Mouse (Mus musculus) stomach, postnatal 0 days (tissue): ENCODE results near the gene Gse1. TPM values are rescaled to one million over a fixed set of nuclear protein-coding genes. Genes with fewer than 3 reads are reported as not detected.

Experiments
- ATAC-seq: fragments of 200-750 bp; cut with Nextera tagmentation; 2 replicates; pipeline ENCODE4 v1.8.0; 2017; ENCODE audit not compliant: low FRiP score, low TSS enrichment
- DNase-seq: peaks from one replicate; pipeline ENCODE4 v3.0.0-alpha.2; 2016; ENCODE audit warnings: low spot score
- H3K27ac ChIP-seq: fragments of 300-500 bp; sonication (generic); replicated peaks from 2 replicates; pipeline ENCODE4 v1.5.1; 2014; ENCODE audit warnings: mild to moderate bottlenecking, control low read depth
- H3K27me3 ChIP-seq: fragments of 300-500 bp; sonication (generic); 2 replicates; pipeline ENCODE4 v1.6.1; 2014; ENCODE audit warnings: low read length; ENCODE audit not compliant: control insufficient read depth, insufficient read depth
- H3K36me3 ChIP-seq: fragments of 300-500 bp; sonication (generic); 2 replicates; pipeline ENCODE4 v1.6.1; 2014; ENCODE audit warnings: low read length, mixed read lengths; ENCODE audit not compliant: control insufficient read depth, insufficient read depth
- H3K4me1 ChIP-seq: fragments of 300-500 bp; sonication (generic); replicated peaks from 2 replicates; pipeline ENCODE4 v1.6.1; 2014; ENCODE audit warnings: antibody characterized with exemption; ENCODE audit not compliant: control insufficient read depth, insufficient read depth
- H3K4me2 ChIP-seq: fragments of 300-500 bp; sonication (generic); replicated peaks from 2 replicates; pipeline ENCODE4 v1.6.1; 2014; ENCODE audit warnings: low read depth, mild to moderate bottlenecking, control low read depth, moderate library complexity
- H3K4me3 ChIP-seq: fragments of 300-500 bp; sonication (generic); 2 replicates; pipeline ENCODE4 v1.5.1; 2014; ENCODE audit warnings: low read depth, low read length, control low read depth
- H3K9ac ChIP-seq: fragments of 300-500 bp; sonication (generic); 2 replicates; pipeline ENCODE4 v1.6.1; 2014; ENCODE audit warnings: mild to moderate bottlenecking, low read length, control low read depth, mixed read lengths
- H3K9me3 ChIP-seq: fragments of 300-500 bp; sonication (generic); 2 replicates; pipeline ENCODE4 v1.6.1; 2016; ENCODE audit warnings: low read length; ENCODE audit not compliant: control insufficient read depth
- CTCF ChIP-seq: IDR thresholded peaks from 2 replicates; pipeline ENCODE4 v1.5.1; 2016; ENCODE audit warnings: antibody characterized with exemption, low read depth, mild to moderate bottlenecking, moderate library complexity
- EP300 ChIP-seq: optimal IDR thresholded peaks from 2 replicates; pipeline ENCODE3; 2016; ENCODE audit warnings: antibody characterized with exemption
- WGBS: fragments of 180-500 bp; shearing (Covaris S2); extraction: QIAGEN DNeasy Blood & Tissue Kit; methylation state at CpG from one replicate; pipeline ENCODE4 v1.1.7; 2014; 5-methylcytosine and 5-hydroxymethylcytosine counted together
- polyA plus RNA-seq: library from polyadenylated mRNA; unstranded; fragments of >200 nt; fragmentation: Nextera tagmentation; extraction: Ambion mirVana; gene quantifications from 2 replicates; pipeline ENCODE4 v1.2.1, GENCODE M21; 2015

Gene Gse1
- polyA plus RNA-seq, 1 experiment from 2014 or later: 6.4 TPM

GRCm38 (mm10) chr8:120426622-120427385 is 198.5 kb downstream of the Gse1 start:
- no peaks in the 10 kb centered on the region for H3K36me3 ChIP-seq
- no peak overlapping the region for H3K4me3 ChIP-seq
- H3K9me3 ChIP-seq: no peaks in the 10 kb centered on the region
- no peak for TF ChIP-seq EP300
- no peak for TF ChIP-seq CTCF
- peaks cover 8% of the 10 kb centered on the region; the same call in 1 of the 2 replicates for H3K4me1 ChIP-seq
- no peak overlapping the region for H3K4me2 ChIP-seq
- ATAC-seq (no peak), DNase-seq (no peak)
- H3K27me3 ChIP-seq: no peaks in the 10 kb centered on the region
- H3K27ac ChIP-seq: no peak overlapping the region
- H3K9ac ChIP-seq: 0 out of 2 replicates have a peak overlapping the region, but pooled peaks have one; percentile 31
- WGBS: 40% methylated on average over 20 of the region's 20 CpGs

GRCm38 (mm10) chr8:120428492-120428891 is 200.2 kb downstream of the Gse1 start:
- Histone ChIP-seq H3K36me3 (no peaks in the 10 kb centered on the region), H3K27me3 (no peaks in the 10 kb centered on the region), H3K9ac (no peak overlapping the region), H3K4me2 (no peak overlapping the region), H3K9me3 (no peaks in the 10 kb centered on the region), H3K27ac (no peak overlapping the region), H3K4me3 (no peak overlapping the region), H3K4me1 (peaks cover 8% of the 10 kb centered on the region; the same call in 1 of the 2 replicates)
- ATAC-seq: no peak
- WGBS: 86% methylated on average over 5 of the region's 5 CpGs
- TF ChIP-seq EP300 (no peak), CTCF (no peak)
- DNase-seq: no peak

- ATAC-seq (no peak), DNase-seq (no peak)
- no peak overlapping the region for H3K4me2 ChIP-seq
- no peaks in the 10 kb centered on the region for H3K9me3 ChIP-seq
- no peak overlapping the region for H3K4me3 ChIP-seq
- 100% methylated on average over 1 of the region's 1 CpGs for WGBS
- no peak overlapping the region for H3K9ac ChIP-seq
- no peaks in the 10 kb centered on the region for H3K27me3 ChIP-seq
- H3K4me1 ChIP-seq: peaks cover 8% of the 10 kb centered on the region; the same call in 1 of the 2 replicates
- H3K36me3 ChIP-seq: no peaks in the 10 kb centered on the region
- TF ChIP-seq EP300 (no peak), CTCF (no peak)
- H3K27ac ChIP-seq: no peak overlapping the region
Observed at GRCm38 (mm10) chr8:120429116-120429515, 200.9 kb downstream of the Gse1 start.

GRCm38 (mm10) chr8:120431042-120431441 is 202.8 kb downstream of the Gse1 start:
- Histone ChIP-seq H3K4me2 (no peak overlapping the region), H3K27ac (no peak overlapping the region), H3K4me1 (no peaks in the 10 kb centered on the region; the same call in 1 of the 2 replicates), H3K9me3 (no peaks in the 10 kb centered on the region), H3K9ac (no peak overlapping the region), H3K4me3 (no peak overlapping the region), H3K27me3 (no peaks in the 10 kb centered on the region), H3K36me3 (no peaks in the 10 kb centered on the region)
- DNase-seq (no peak), ATAC-seq (no peak; the same call in 1 of the 2 replicates)
- 91% methylated on average over 12 of the region's 12 CpGs for WGBS
- TF ChIP-seq EP300 (no peak), CTCF (no peak)

GRCm38 (mm10) chr8:120432438-120432837 is 204.2 kb downstream of the Gse1 start:
- 78% methylated on average over 7 of the region's 7 CpGs for WGBS
- Histone ChIP-seq H3K36me3 (no peaks in the 10 kb centered on the region), H3K4me3 (no peak overlapping the region), H3K9me3 (no peaks in the 10 kb centered on the region), H3K9ac (no peak overlapping the region), H3K27me3 (no peaks in the 10 kb centered on the region), H3K27ac (no peak overlapping the region), H3K4me2 (no peak overlapping the region), H3K4me1 (no peaks in the 10 kb centered on the region; the same call in 1 of the 2 replicates)
- DNase-seq (no peak), ATAC-seq (no peak)
- TF ChIP-seq CTCF: no peak
- TF ChIP-seq EP300: no peak

GRCm38 (mm10) chr8:120433143-120433542 is 204.9 kb downstream of the Gse1 start:
- ATAC-seq (no peak), DNase-seq (no peak)
- no peak overlapping the region for H3K27ac ChIP-seq
- no peak overlapping the region for H3K4me2 ChIP-seq
- H3K27me3 ChIP-seq: no peaks in the 10 kb centered on the region
- peaks cover 3% of the 10 kb centered on the region for H3K4me1 ChIP-seq
- TF ChIP-seq CTCF: no peak
- TF ChIP-seq EP300: no peak
- H3K36me3 ChIP-seq: no peaks in the 10 kb centered on the region
- H3K9ac ChIP-seq: no peak overlapping the region
- 72% methylated on average over 7 of the region's 7 CpGs for WGBS
- no peak overlapping the region for H3K4me3 ChIP-seq
- no peaks in the 10 kb centered on the region for H3K9me3 ChIP-seq
